Mouse (Mus musculus) lung, postnatal 0 days (tissue): ENCODE results near the gene Smap1. TPM values are rescaled to one million over a fixed set of nuclear protein-coding genes. Genes with fewer than 3 reads are reported as not detected.

Experiments used
- ATAC-seq: fragments of 200-750 bp; cut with Nextera tagmentation; 2 replicates; pipeline ENCODE4 v1.8.0; 2017; ENCODE audit warnings: moderate library complexity
- DNase-seq: peaks from one replicate; pipeline ENCODE4 v3.0.0-alpha.2; 2016; ENCODE audit warnings: low spot score
- H3K27ac ChIP-seq: fragments of 300-500 bp; sonication (generic); 2 replicates; pipeline ENCODE4 v1.5.1; 2014; ENCODE audit warnings: antibody characterized with exemption, mild to moderate bottlenecking, low read length, mixed read lengths
- H3K27me3 ChIP-seq: fragments of 300-500 bp; sonication (generic); replicated peaks from 2 replicates; pipeline ENCODE4 v1.6.1; 2014; ENCODE audit warnings: low read length, mixed read lengths; ENCODE audit not compliant: insufficient read depth
- H3K36me3 ChIP-seq: fragments of 300-500 bp; sonication (generic); 2 replicates; pipeline ENCODE4 v1.6.1; 2014; ENCODE audit warnings: low read length, mixed read lengths; ENCODE audit not compliant: insufficient read depth
- H3K4me1 ChIP-seq: fragments of 300-500 bp; sonication (generic); 2 replicates; pipeline ENCODE4 v1.6.1; 2014; ENCODE audit warnings: antibody characterized with exemption, low read depth, low read length, mixed read lengths; ENCODE audit not compliant: insufficient read depth
- H3K4me2 ChIP-seq: fragments of 300-500 bp; sonication (generic); replicated peaks from 2 replicates; pipeline ENCODE4 v1.6.1; 2014; ENCODE audit warnings: low read depth, mild to moderate bottlenecking, low read length, moderate library complexity, mixed read lengths
- H3K4me3 ChIP-seq: fragments of 300-500 bp; sonication (generic); 2 replicates; pipeline ENCODE4 v1.5.1; 2014; ENCODE audit warnings: low read depth, low read length
- H3K9ac ChIP-seq: fragments of 300-500 bp; sonication (generic); replicated peaks from 2 replicates; pipeline ENCODE4 v1.6.1; 2014; ENCODE audit warnings: low read depth, mild to moderate bottlenecking
- H3K9me3 ChIP-seq: fragments of 300-500 bp; sonication (generic); 2 replicates; pipeline ENCODE4 v1.6.1; 2016; ENCODE audit warnings: low read length, mixed read lengths
- CTCF ChIP-seq: IDR thresholded peaks from 2 replicates; pipeline ENCODE4 v1.5.1; 2016; ENCODE audit warnings: antibody characterized with exemption, mild to moderate bottlenecking
- EP300 ChIP-seq: IDR thresholded peaks from 2 replicates; pipeline ENCODE4 v1.6.1; 2016; ENCODE audit warnings: antibody characterized with exemption, mild to moderate bottlenecking, control low read depth
- WGBS: fragments of 180-500 bp; shearing (Covaris S2); extraction: QIAGEN DNeasy Blood & Tissue Kit; methylation state at CpG from one replicate; pipeline ENCODE4 v1.1.7; 2014; 5-methylcytosine and 5-hydroxymethylcytosine counted together
- polyA plus RNA-seq: library from polyadenylated mRNA; unstranded; fragments of >200 nt; fragmentation: Nextera tagmentation; extraction: Ambion mirVana; gene quantifications from 2 replicates; pipeline ENCODE4 v1.2.1, GENCODE M21; 2015

The Smap1 gene
- polyA plus RNA-seq, 1 experiment from 2014 or later, result 55.1 TPM

GRCm38 (mm10) chr1:23902736-23903135, 19.4 kb downstream of the Smap1 start:
- Histone ChIP-seq H3K27ac (no peak overlapping the region), H3K4me1 (no peaks in the 10 kb centered on the region), H3K9ac (no peak overlapping the region), H3K27me3 (no peaks in the 10 kb centered on the region), H3K4me3 (no peak overlapping the region), H3K4me2 (no peak overlapping the region), H3K9me3 (no peaks in the 10 kb centered on the region), H3K36me3 (no peaks in the 10 kb centered on the region)
- ATAC-seq, result no peak
- TF ChIP-seq CTCF, result no peak
- TF ChIP-seq EP300, result no peak
- DNase-seq, result no peak
- 78% methylated on average over 2 of the region's 2 CpGs for WGBS

- H3K4me3 ChIP-seq, result no peak overlapping the region
- no peaks in the 10 kb centered on the region for H3K9me3 ChIP-seq
- ATAC-seq, result no peak; the same call in 1 of the 2 replicates
- H3K4me2 ChIP-seq, result no peak overlapping the region
- no peaks in the 10 kb centered on the region for H3K4me1 ChIP-seq
- no peak for DNase-seq
- H3K36me3 ChIP-seq, result no peaks in the 10 kb centered on the region
- 66% methylated on average over 5 of the region's 5 CpGs for WGBS
- H3K27ac ChIP-seq, result no peak overlapping the region
- no peaks in the 10 kb centered on the region for H3K27me3 ChIP-seq
- H3K9ac ChIP-seq, result no peak overlapping the region
- no peak for TF ChIP-seq CTCF
- 0 out of 2 replicates have a peak, but pooled peaks have one; percentile 1 for TF ChIP-seq EP300
Measured at GRCm38 (mm10) chr1:23899647-23900020, 22.5 kb downstream of the Smap1 start.

GRCm38 (mm10) chr1:23899020-23899646, 23.0 kb downstream of the Smap1 start:
- Histone ChIP-seq H3K9ac (no peak overlapping the region), H3K4me2 (no peak overlapping the region), H3K36me3 (no peaks in the 10 kb centered on the region), H3K27ac (no peak overlapping the region), H3K4me1 (no peaks in the 10 kb centered on the region), H3K4me3 (no peak overlapping the region), H3K9me3 (no peaks in the 10 kb centered on the region), H3K27me3 (no peaks in the 10 kb centered on the region)
- no peak for TF ChIP-seq CTCF
- 0 out of 2 replicates have a peak, but pooled peaks have one; percentile 10 for TF ChIP-seq EP300
- 60% methylated on average over 3 of the region's 3 CpGs for WGBS
- no peak for DNase-seq
- ATAC-seq, result no peak

GRCm38 (mm10) chr1:23892072-23892471, 30.0 kb downstream of the Smap1 start:
- H3K9ac ChIP-seq, result no peak overlapping the region
- ATAC-seq (peak; percentile 74), DNase-seq (peak; percentile 55)
- no peaks in the 10 kb centered on the region for H3K4me1 ChIP-seq
- H3K4me2 ChIP-seq, result no peak overlapping the region
- H3K36me3 ChIP-seq, result no peaks in the 10 kb centered on the region
- 32% methylated on average over 1 of the region's 1 CpGs for WGBS
- no peak overlapping the region for H3K4me3 ChIP-seq
- H3K27ac ChIP-seq, result no peak overlapping the region
- no peaks in the 10 kb centered on the region for H3K27me3 ChIP-seq
- TF ChIP-seq CTCF (no peak), EP300 (peak; percentile 76)
- H3K9me3 ChIP-seq, result no peaks in the 10 kb centered on the region

- DNase-seq (no peak), ATAC-seq (no peak)
- H3K27ac ChIP-seq, result no peak overlapping the region
- no peak overlapping the region for H3K4me2 ChIP-seq
- no peak overlapping the region for H3K9ac ChIP-seq
- no peak overlapping the region for H3K4me3 ChIP-seq
- H3K4me1 ChIP-seq, result no peaks in the 10 kb centered on the region
- H3K27me3 ChIP-seq, result no peaks in the 10 kb centered on the region
- no peaks in the 10 kb centered on the region for H3K36me3 ChIP-seq
- no peak for TF ChIP-seq EP300
- no peak for TF ChIP-seq CTCF
- no peaks in the 10 kb centered on the region for H3K9me3 ChIP-seq
- 98% methylated on average over 7 of the region's 7 CpGs for WGBS
Measured at GRCm38 (mm10) chr1:23884914-23885313, 37.2 kb downstream of the Smap1 start.

- WGBS, result 77% methylated on average over 2 of the region's 2 CpGs
- DNase-seq, result peak; percentile 23
- ATAC-seq, result no peak
- no peaks in the 10 kb centered on the region for H3K36me3 ChIP-seq
- no peaks in the 10 kb centered on the region for H3K4me1 ChIP-seq
- no peak overlapping the region for H3K4me2 ChIP-seq
- no peaks in the 10 kb centered on the region for H3K9me3 ChIP-seq
- no peaks in the 10 kb centered on the region for H3K27me3 ChIP-seq
- TF ChIP-seq EP300 (no peak), CTCF (no peak)
- no peak overlapping the region for H3K4me3 ChIP-seq
- no peak overlapping the region for H3K27ac ChIP-seq
- H3K9ac ChIP-seq, result no peak overlapping the region
Measured at GRCm38 (mm10) chr1:23884087-23884668, 37.9 kb downstream of the Smap1 start.
